Mouse (Mus musculus) kidney, embryonic 16.5 days (tissue): ENCODE results near the gene Mier3. TPM values are rescaled to one million over a fixed set of nuclear protein-coding genes. Genes with fewer than 3 reads are reported as not detected.

Source experiments
- ATAC-seq: fragments of 200-750 bp; cut with Nextera tagmentation; 2 replicates; pipeline ENCODE4 v1.8.0; 2017; ENCODE audit warnings: moderate TSS enrichment; ENCODE audit not compliant: low FRiP score, low TSS enrichment
- H3K27ac ChIP-seq: fragments of 300-500 bp; sonication (generic); 2 replicates; pipeline ENCODE4 v1.5.1; 2014; ENCODE audit warnings: low read length
- H3K27me3 ChIP-seq: fragments of 300-500 bp; sonication (generic); 2 replicates; pipeline ENCODE4 v1.6.1; 2014; ENCODE audit warnings: low read length, control low read depth, mixed read lengths; ENCODE audit not compliant: insufficient read depth
- H3K36me3 ChIP-seq: fragments of 300-500 bp; sonication (generic); 2 replicates; pipeline ENCODE4 v1.6.1; 2014; ENCODE audit warnings: low read length, control low read depth, mixed read lengths; ENCODE audit not compliant: insufficient read depth
- H3K4me1 ChIP-seq: fragments of 300-500 bp; sonication (generic); 2 replicates; pipeline ENCODE4 v1.6.1; 2014; ENCODE audit warnings: low read length, control low read depth, mixed read lengths; ENCODE audit not compliant: insufficient read depth
- H3K4me2 ChIP-seq: fragments of 300-500 bp; sonication (generic); replicated peaks from 2 replicates; pipeline ENCODE4 v1.6.1; 2014; ENCODE audit warnings: low read depth, low read length
- H3K4me3 ChIP-seq: fragments of 300-500 bp; sonication (generic); 2 replicates; pipeline ENCODE4 v1.5.1; 2014; ENCODE audit warnings: mild to moderate bottlenecking, low read length
- H3K9ac ChIP-seq: fragments of 300-500 bp; sonication (generic); replicated peaks from 2 replicates; pipeline ENCODE4 v1.6.1; 2014; ENCODE audit warnings: low read length
- H3K9me3 ChIP-seq: fragments of 300-500 bp; sonication (generic); 2 replicates; pipeline ENCODE4 v1.6.1; 2016; ENCODE audit warnings: low read length, control low read depth
- WGBS: fragments of 180-500 bp; shearing (Covaris S2); extraction: QIAGEN DNeasy Blood & Tissue Kit; methylation state at CpG from one replicate; pipeline ENCODE4 v1.1.7; 2014; 5-methylcytosine and 5-hydroxymethylcytosine counted together
- polyA plus RNA-seq: library from polyadenylated mRNA; unstranded; fragments of >200 nt; fragmentation: Nextera tagmentation; extraction: Ambion mirVana; gene quantifications from 2 replicates; pipeline ENCODE4 v1.2.1, GENCODE M21; 2015

The Mier3 gene
- polyA plus RNA-seq, 1 experiment from 2014 or later = 18.3 TPM

DNA sequence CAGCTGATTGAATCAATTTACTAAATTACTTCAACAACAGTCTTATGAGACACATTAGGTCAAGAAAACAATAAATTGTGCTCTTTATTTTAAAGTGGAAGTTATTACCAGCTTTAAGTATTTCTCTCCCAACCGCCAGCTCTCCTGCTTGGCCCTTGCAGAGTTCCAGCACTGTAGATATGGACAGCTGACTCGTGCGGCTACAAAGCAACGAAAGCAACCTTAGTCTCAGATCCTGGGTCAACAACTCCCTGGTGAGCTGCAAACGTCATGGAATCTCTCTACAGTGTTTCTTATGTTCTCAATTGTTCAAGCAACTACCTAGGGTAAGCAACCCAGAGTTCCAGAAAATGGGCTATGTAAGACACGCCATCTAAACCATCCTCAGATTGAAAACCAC is 76.2 kb downstream of the Mier3 start:
- no peak overlapping the region for H3K27ac ChIP-seq
- no peaks in the 10 kb centered on the region for H3K9me3 ChIP-seq
- no peaks in the 10 kb centered on the region for H3K27me3 ChIP-seq
- H3K9ac ChIP-seq = no peak overlapping the region
- H3K4me1 ChIP-seq = no peaks in the 10 kb centered on the region
- no peak overlapping the region for H3K4me2 ChIP-seq
- no peak overlapping the region for H3K4me3 ChIP-seq
- H3K36me3 ChIP-seq = peaks cover 90% of the 10 kb centered on the region
- no peak for ATAC-seq
- WGBS = 91% methylated on average over 6 of the region's 6 CpGs

GRCm38 (mm10) chr13:111762526-111762925 is 81.7 kb downstream of the Mier3 start:
- ATAC-seq = no peak
- Histone ChIP-seq H3K9me3 (no peaks in the 10 kb centered on the region), H3K36me3 (peaks cover 83% of the 10 kb centered on the region), H3K27ac (no peak overlapping the region), H3K9ac (no peak overlapping the region), H3K4me3 (no peak overlapping the region), H3K27me3 (no peaks in the 10 kb centered on the region), H3K4me2 (no peak overlapping the region), H3K4me1 (no peaks in the 10 kb centered on the region)
- 92% methylated on average over 12 of the region's 12 CpGs for WGBS

Other genes starting within 250 kb of the Mier3 start
- 79.5 and 80.5 TPM in 2 replicates for gene Gpbp1, start 190.9 kb upstream of the Mier3 start, polyA plus RNA-seq
- gene Gm49496, start 131.0 kb upstream of the Mier3 start, polyA plus RNA-seq = not detected in 2 replicates
- gene Gm10198, start 88.2 kb upstream of the Mier3 start, polyA plus RNA-seq = not detected in 2 replicates
- gene Map3k1, start 128.0 kb downstream of the Mier3 start, polyA plus RNA-seq = 26.6 and 31.1 TPM in 2 replicates